Mouse (Mus musculus) kidney, embryonic 14.5 days (tissue): Measurements from ENCODE around the gene Tex19.1. TPM values are rescaled to one million over a fixed set of nuclear protein-coding genes. Genes with fewer than 3 reads are reported as not detected.
A peak's percentile ranks its signal among the peaks of the same experiment; 100 is the strongest.
"Not testable (repeated sequence)": the region's sequence is repeated elsewhere in the genome, so short reads cannot be mapped to it uniquely, and the experiment has no call there.

Experiments used
- ATAC-seq: fragments of 200-750 bp; cut with Nextera tagmentation; 2 replicates; pipeline ENCODE4 v1.8.0; 2017; ENCODE audit warnings: moderate number of reproducible peaks, mild to moderate bottlenecking, moderate TSS enrichment, moderate library complexity; ENCODE audit not compliant: low FRiP score, low TSS enrichment
- H3K27ac ChIP-seq: fragments of 300-500 bp; sonication (generic); 2 replicates; pipeline ENCODE4 v1.5.1; 2014; ENCODE audit warnings: low read depth, mild to moderate bottlenecking, low read length, moderate library complexity, mixed read lengths
- H3K27me3 ChIP-seq: fragments of 300-500 bp; sonication (generic); 2 replicates; pipeline ENCODE4 v1.6.1; 2014; ENCODE audit warnings: mild to moderate bottlenecking, low read length; ENCODE audit not compliant: control insufficient read depth, insufficient read depth
- H3K36me3 ChIP-seq: fragments of 300-500 bp; sonication (generic); 2 replicates; pipeline ENCODE4 v1.6.1; 2014; ENCODE audit warnings: low read length, mixed read lengths; ENCODE audit not compliant: control insufficient read depth, insufficient read depth
- H3K4me1 ChIP-seq: fragments of 300-500 bp; sonication (generic); 2 replicates; pipeline ENCODE4 v1.6.1; 2014; ENCODE audit warnings: low read length, mixed read lengths; ENCODE audit not compliant: control insufficient read depth, insufficient read depth
- H3K4me2 ChIP-seq: fragments of 300-500 bp; sonication (generic); replicated peaks from 2 replicates; pipeline ENCODE4 v1.6.1; 2014; ENCODE audit warnings: low read depth, mild to moderate bottlenecking, low read length
- H3K4me3 ChIP-seq: fragments of 300-500 bp; sonication (generic); 2 replicates; pipeline ENCODE4 v1.5.1; 2014; ENCODE audit warnings: mild to moderate bottlenecking, low read length
- H3K9ac ChIP-seq: fragments of 300-500 bp; sonication (generic); 2 replicates; pipeline ENCODE4 v1.6.1; 2014; ENCODE audit warnings: low read depth, mild to moderate bottlenecking, low read length, moderate library complexity
- H3K9me3 ChIP-seq: fragments of 300-500 bp; sonication (generic); 2 replicates; pipeline ENCODE4 v1.6.1; 2016; ENCODE audit warnings: low read length; ENCODE audit not compliant: control insufficient read depth
- WGBS: fragments of 180-500 bp; shearing (Covaris S2); extraction: QIAGEN DNeasy Blood & Tissue Kit; methylation state at CpG from one replicate; pipeline ENCODE4 v1.1.7; 2014; 5-methylcytosine and 5-hydroxymethylcytosine counted together
- polyA plus RNA-seq: library from polyadenylated mRNA; unstranded; fragments of >200 nt; fragmentation: Nextera tagmentation; extraction: Ambion mirVana; gene quantifications from 2 replicates; pipeline ENCODE4 v1.2.1, GENCODE M21; 2014

Gene Tex19.1
- polyA plus RNA-seq: not detected in 2 replicates

- H3K9ac ChIP-seq: no peak within 1 kb of the TSS
- no peak within 1 kb of the TSS for H3K4me2 ChIP-seq
- H3K27ac ChIP-seq: no peak within 1 kb of the TSS
- H3K27me3 ChIP-seq: no peaks in the 10 kb centered on the region
- no peaks in the 10 kb centered on the region for H3K4me1 ChIP-seq
- ATAC-seq: no peak
- H3K4me3 ChIP-seq: no peak within 1 kb of the TSS
- no peaks in the 10 kb centered on the region for H3K9me3 ChIP-seq
- WGBS: 93% methylated on average over 22 of the region's 22 CpGs
- H3K36me3 ChIP-seq: no peaks in the 10 kb centered on the region
Measured at GRCm38 (mm10) chr11:121145865-121146264, at the start of gene Tex19.1. Gene Tex19.1, plus strand, starts transcription at chr11:121146143.

GRCm38 (mm10) chr11:121099762-121100161, 46.2 kb upstream of the Tex19.1 start:
- H3K36me3 ChIP-seq: no peaks in the 10 kb centered on the region
- 55% methylated on average over 7 of the region's 7 CpGs for WGBS
- H3K27me3 ChIP-seq: no peaks in the 10 kb centered on the region
- no peak overlapping the region for H3K27ac ChIP-seq
- no peak overlapping the region for H3K9ac ChIP-seq
- no peak overlapping the region for H3K4me2 ChIP-seq
- H3K4me1 ChIP-seq: peaks cover 10% of the 10 kb centered on the region
- peak; percentile 32; the same call in 1 of the 2 replicates for ATAC-seq
- H3K4me3 ChIP-seq: no peak overlapping the region
- H3K9me3 ChIP-seq: no peaks in the 10 kb centered on the region

DNA sequence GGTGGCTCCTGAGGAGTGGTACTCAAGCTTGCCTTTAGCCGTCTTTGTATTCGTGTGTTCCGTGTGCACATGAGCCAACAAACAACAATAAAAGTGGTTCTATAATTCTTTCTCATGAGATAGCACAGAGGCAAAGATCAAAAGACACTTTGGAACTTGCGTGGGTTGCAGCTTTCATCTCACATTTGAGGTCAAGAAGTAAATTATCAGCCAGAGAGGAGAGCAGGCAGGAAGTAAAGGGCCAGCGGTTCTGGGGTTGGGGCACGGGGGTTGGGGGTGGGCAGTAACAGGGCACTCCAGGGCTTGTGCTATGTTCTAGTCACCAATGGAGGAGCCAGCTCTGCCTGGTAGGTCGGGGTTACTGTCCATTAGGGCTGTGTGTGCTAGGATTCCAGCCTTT, 45.3 kb upstream of the Tex19.1 start:
- 12% methylated on average over 7 of the region's 7 CpGs for WGBS
- H3K9me3 ChIP-seq: no peaks in the 10 kb centered on the region
- H3K9ac ChIP-seq: no peak overlapping the region
- H3K4me3 ChIP-seq: no peak overlapping the region
- H3K27me3 ChIP-seq: no peaks in the 10 kb centered on the region
- H3K4me2 ChIP-seq: no peak overlapping the region
- ATAC-seq: 0 out of 2 replicates have a peak, but pooled peaks have one; percentile 68
- H3K4me1 ChIP-seq: peaks cover 10% of the 10 kb centered on the region
- no peak overlapping the region for H3K27ac ChIP-seq
- H3K36me3 ChIP-seq: no peaks in the 10 kb centered on the region

DNA sequence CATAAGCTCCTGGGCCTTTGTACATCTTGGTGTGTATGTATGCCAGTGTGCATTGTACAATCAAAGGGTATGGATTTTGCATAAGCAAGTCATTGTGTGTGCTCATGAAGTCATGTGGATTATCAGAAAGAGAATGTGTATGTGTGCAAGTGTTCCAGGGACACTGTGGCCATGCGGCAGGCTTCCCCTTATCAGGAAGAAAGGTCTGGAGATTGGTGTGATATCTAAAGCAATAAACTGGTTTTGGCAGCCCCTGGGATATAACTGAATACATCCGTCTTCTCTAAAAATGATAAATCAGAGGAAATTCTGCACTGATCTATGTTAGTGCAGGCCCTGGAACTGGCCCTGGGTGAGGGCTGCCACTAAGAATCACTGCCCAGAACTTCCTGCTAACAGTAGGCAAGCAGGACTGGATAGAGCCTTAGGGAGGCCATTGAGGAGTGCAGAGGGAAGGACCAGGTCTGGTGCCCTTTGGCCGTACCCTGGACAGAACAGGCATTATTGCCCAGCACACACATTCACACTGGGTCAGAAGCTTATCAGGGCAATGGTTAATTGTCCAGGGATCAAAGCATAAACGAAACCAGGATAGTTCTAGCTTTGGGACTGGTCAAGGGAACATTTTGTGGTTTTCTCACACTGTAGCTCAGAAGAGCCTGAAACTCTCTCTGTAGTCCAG, 44.7 kb upstream of the Tex19.1 start:
- no peak overlapping the region for H3K4me3 ChIP-seq
- no peak for ATAC-seq
- H3K9me3 ChIP-seq: no peaks in the 10 kb centered on the region
- H3K36me3 ChIP-seq: no peaks in the 10 kb centered on the region
- peaks cover 10% of the 10 kb centered on the region for H3K4me1 ChIP-seq
- WGBS: 69% methylated on average over 4 of the region's 4 CpGs
- H3K27me3 ChIP-seq: no peaks in the 10 kb centered on the region
- no peak overlapping the region for H3K9ac ChIP-seq
- H3K27ac ChIP-seq: no peak overlapping the region
- no peak overlapping the region for H3K4me2 ChIP-seq

DNA sequence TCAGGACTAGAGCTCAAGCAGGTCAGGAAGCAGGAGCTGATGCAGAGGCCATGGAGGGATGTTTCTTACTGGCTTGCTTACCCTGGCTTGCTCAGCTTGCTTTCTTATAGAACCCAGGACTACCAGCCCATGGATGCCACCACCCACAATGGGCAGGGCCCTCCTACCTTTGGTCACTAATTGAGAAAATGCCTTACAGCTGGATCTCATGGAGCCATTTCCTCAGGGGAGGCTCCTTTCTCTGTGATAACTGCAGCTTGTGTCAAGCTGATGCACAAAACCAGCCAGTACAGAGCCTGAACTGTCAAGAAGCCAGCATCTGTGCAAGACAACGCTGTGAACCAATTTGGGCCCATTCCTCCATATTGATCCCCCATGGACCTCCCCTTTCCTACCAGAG, 38.7 kb upstream of the Tex19.1 start:
- not testable (repeated sequence) for H3K27me3 ChIP-seq, H3K9me3 ChIP-seq, H3K9ac ChIP-seq, H3K4me1 ChIP-seq, H3K36me3 ChIP-seq, H3K4me3 ChIP-seq, H3K4me2 ChIP-seq, ATAC-seq, H3K27ac ChIP-seq
- WGBS: 84% methylated on average over 1 of the region's 1 CpGs

DNA sequence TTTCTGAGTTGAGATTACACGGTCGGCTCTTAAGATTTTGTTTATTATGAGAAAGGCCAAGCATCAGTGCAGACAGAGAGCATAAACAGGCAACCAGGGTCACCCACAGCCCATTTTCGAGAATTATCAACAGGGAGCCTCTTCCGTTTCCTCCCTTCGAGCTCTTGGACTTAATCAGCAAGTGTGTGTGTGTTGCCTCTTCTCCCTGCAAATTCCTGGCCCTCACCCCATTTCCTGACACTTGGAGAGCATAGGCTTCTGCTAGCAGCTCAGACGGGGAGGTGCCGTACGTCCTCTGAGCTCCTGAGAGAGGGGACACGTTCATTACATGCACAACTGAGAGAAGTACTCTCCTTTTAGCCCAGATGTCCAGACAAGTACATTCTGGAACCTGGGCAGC, 37.9 kb upstream of the Tex19.1 start:
- 63% methylated on average over 9 of the region's 9 CpGs for WGBS
- no peaks in the 10 kb centered on the region for H3K9me3 ChIP-seq
- H3K27me3 ChIP-seq: no peaks in the 10 kb centered on the region
- H3K9ac ChIP-seq: no peak overlapping the region
- no peak overlapping the region for H3K4me3 ChIP-seq
- no peak for ATAC-seq
- H3K4me2 ChIP-seq: no peak overlapping the region
- H3K36me3 ChIP-seq: no peaks in the 10 kb centered on the region
- 0 out of 2 replicates have a peak, but pooled peaks cover 3% of the 10 kb centered on the region for H3K4me1 ChIP-seq
- H3K27ac ChIP-seq: no peak overlapping the region

- no peak for ATAC-seq
Measured at GRCm38 (mm10) chr11:121109986-121110385, 36.0 kb upstream of the Tex19.1 start.

DNA sequence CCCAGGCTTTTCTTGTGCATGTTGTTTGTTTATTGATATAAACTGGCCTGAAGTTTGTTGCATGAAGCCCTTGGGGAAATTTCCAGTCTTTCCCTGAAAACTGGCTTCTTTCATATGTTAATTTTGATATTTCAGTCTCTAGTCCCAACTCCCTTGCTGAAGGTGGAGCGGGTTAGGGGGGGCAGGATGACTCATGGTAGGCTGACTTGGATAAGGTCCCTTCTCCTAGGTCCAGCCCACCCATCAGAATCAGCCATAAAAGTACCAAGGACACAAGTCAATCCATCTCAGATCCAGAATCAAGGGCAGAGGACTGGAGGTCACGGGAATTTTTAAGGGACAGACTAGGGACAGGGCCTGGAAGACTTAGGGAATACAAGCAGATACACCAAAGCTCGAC, 34.9 kb upstream of the Tex19.1 start:
- Histone ChIP-seq H3K9ac (no peak overlapping the region), H3K4me1 (0 out of 2 replicates have a peak, but pooled peaks cover 3% of the 10 kb centered on the region), H3K36me3 (no peaks in the 10 kb centered on the region), H3K27me3 (no peaks in the 10 kb centered on the region), H3K27ac (no peak overlapping the region), H3K9me3 (no peaks in the 10 kb centered on the region), H3K4me2 (no peak overlapping the region), H3K4me3 (no peak overlapping the region)
- no peak for ATAC-seq
- 87% methylated on average over 3 of the region's 3 CpGs for WGBS

More at GRCm38 (mm10) chr11:121109986-121110385, 36.0 kb upstream of the Tex19.1 start:
- H3K9me3 ChIP-seq: no peaks in the 10 kb centered on the region
- H3K4me1 ChIP-seq: 0 out of 2 replicates have a peak, but pooled peaks cover 3% of the 10 kb centered on the region
- H3K27me3 ChIP-seq: no peaks in the 10 kb centered on the region
- no peak overlapping the region for H3K4me3 ChIP-seq
- H3K9ac ChIP-seq: no peak overlapping the region
- no peak overlapping the region for H3K27ac ChIP-seq
- no peaks in the 10 kb centered on the region for H3K36me3 ChIP-seq
- H3K4me2 ChIP-seq: no peak overlapping the region
- WGBS: 32% methylated on average over 2 of the region's 2 CpGs

- H3K4me3 ChIP-seq: no peak overlapping the region
- no peaks in the 10 kb centered on the region for H3K9me3 ChIP-seq
- no peak overlapping the region for H3K4me2 ChIP-seq
- H3K27me3 ChIP-seq: no peaks in the 10 kb centered on the region
- H3K4me1 ChIP-seq: 0 out of 2 replicates have a peak, but pooled peaks cover 3% of the 10 kb centered on the region
- WGBS: 79% methylated on average over 1 of the region's 1 CpGs
- no peak overlapping the region for H3K9ac ChIP-seq
- no peaks in the 10 kb centered on the region for H3K36me3 ChIP-seq
- H3K27ac ChIP-seq: no peak overlapping the region
- ATAC-seq: no peak
Measured at GRCm38 (mm10) chr11:121111601-121112000, 34.3 kb upstream of the Tex19.1 start.
